Mouse (Mus musculus): ENCODE results near the gene Zfp704. TPM values are rescaled to one million over a fixed set of nuclear protein-coding genes. Genes with fewer than 3 reads are reported as not detected.

Zfp704 gene
- total and polyA plus RNA-seq, 3 experiments = under 0.01 TPM; not detected in 2

GRCm38 (mm10) chr3:9520051-9520727 lies 89.7 kb downstream of the Zfp704 start:
- Histone ChIP-seq H3K27ac (ENCODE audit: control insufficient read depth, low read depth, low read length) (no peak overlapping the region), H3K9ac (ENCODE audit: control insufficient read depth, low read depth, low read length, poor library complexity, severe bottlenecking) (no peak overlapping the region), H3K27me3 (ENCODE audit: control insufficient read depth in 1 of 2, insufficient read depth in 2 of 2, low read length in 2 of 2) (no peaks in the 10 kb centered on the region), H3K4me1 (ENCODE audit: control insufficient read depth in 1 of 2, insufficient read depth in 2 of 2, low read length in 2 of 2) (no peaks in the 10 kb centered on the region), H3K9me3 (replicated peaks; ENCODE audit: insufficient read depth, low read length) (no peaks in the 10 kb centered on the region), H3K79me2 (ENCODE audit: control insufficient read depth, insufficient read depth, low read length, poor library complexity) (no peaks in the 10 kb centered on the region), H3K36me3 (ENCODE audit: control insufficient read depth in 1 of 2, insufficient read depth in 2 of 2, low read length in 2 of 2) (no peaks in the 10 kb centered on the region), H3K4me3 (ENCODE audit: control insufficient read depth in 1 of 2, insufficient read depth in 1 of 2, low read depth in 2 of 2, low read length in 2 of 2) (no peak overlapping the region)
- TF ChIP-seq SMC3 (IDR thresholded peaks at IDR 0.05; ENCODE audit: low read depth, low read length) = no peak
- no peak for TF ChIP-seq JUND (IDR thresholded peaks at IDR 0.05; ENCODE audit: low read depth, low read length)
- no peak for TF ChIP-seq ZC3H11A (IDR thresholded peaks at IDR 0.05; ENCODE audit: low read depth, low read length)
- no peak for TF ChIP-seq USF2 (IDR thresholded peaks at IDR 0.05; ENCODE audit: borderline replicate concordance in 1 of 2, insufficient read depth in 1 of 2, low read depth in 1 of 2, low read length in 2 of 2)
- no peak for TF ChIP-seq ZKSCAN1 (IDR thresholded peaks at IDR 0.05; ENCODE audit: low read depth, low read length)
- no peak for TF ChIP-seq CHD1 (IDR thresholded peaks at IDR 0.05; ENCODE audit: low read depth, low read length)
- no peak for TF ChIP-seq CTCF (IDR thresholded peaks at IDR 0.05 in 2 of 3, conservative IDR thresholded peaks at IDR 0.05 in 1 of 3; ENCODE audit: control insufficient read depth in 1 of 3, insufficient read depth in 1 of 3, low read depth in 2 of 3, low read length in 3 of 3, poor library complexity in 1 of 3, severe bottlenecking in 1 of 3)
- TF ChIP-seq MAZ (IDR thresholded peaks at IDR 0.05; ENCODE audit: low read depth, low read length) = no peak
- TF ChIP-seq GABPA (IDR thresholded peaks at IDR 0.05; ENCODE audit: low read depth, low read length) = no peak
- TF ChIP-seq GATA1 (IDR thresholded peaks at IDR 0.05; ENCODE audit: low read depth, low read length) = no peak
- TF ChIP-seq POLR2AphosphoS2 (IDR thresholded peaks at IDR 0.05; ENCODE audit: low read length) = no peak
- no peak for TF ChIP-seq E2F4 (IDR thresholded peaks at IDR 0.05; ENCODE audit: borderline replicate concordance, low read depth, low read length)
- TF ChIP-seq MXI1 (IDR thresholded peaks at IDR 0.05; ENCODE audit: low read depth, low read length) = no peak
- TF ChIP-seq RAD21 (IDR thresholded peaks at IDR 0.05; ENCODE audit: low read depth, low read length) = no peak
- no peak for TF ChIP-seq ZNF384 (IDR thresholded peaks at IDR 0.05; ENCODE audit: low read depth, low read length)
- no peak for TF ChIP-seq HCFC1 (IDR thresholded peaks at IDR 0.05; ENCODE audit: low read depth, low read length)
- no peak for DNase-seq (ENCODE audit: low read depth, low spot score)

DNA sequence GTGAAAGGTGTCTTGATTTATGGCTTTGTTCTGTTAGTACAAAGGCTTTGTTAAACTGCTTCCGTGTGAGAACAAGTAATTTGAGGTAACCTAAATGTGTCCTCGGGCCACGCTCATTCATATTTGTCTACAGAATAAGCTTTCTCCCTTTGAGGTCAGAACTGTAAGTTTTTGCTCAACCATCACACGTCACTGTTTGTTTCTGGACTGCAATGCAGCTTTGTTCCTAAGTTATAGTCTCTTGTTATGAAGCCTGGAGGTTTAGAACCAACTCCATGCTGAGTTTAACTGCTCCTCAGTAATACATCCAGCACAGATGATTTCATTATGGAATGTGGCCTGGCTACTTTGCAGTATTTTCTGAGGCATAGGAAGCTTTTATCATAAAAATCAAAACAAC lies 90.4 kb downstream of the Zfp704 start:
- no peaks in the 10 kb centered on the region for H3K9me3 ChIP-seq (replicated peaks; ENCODE audit: insufficient read depth, low read length)
- no peak overlapping the region for H3K9ac ChIP-seq (ENCODE audit: control insufficient read depth, low read depth, low read length, poor library complexity, severe bottlenecking)
- no peaks in the 10 kb centered on the region for H3K4me1 ChIP-seq (ENCODE audit: control insufficient read depth in 1 of 2, insufficient read depth in 2 of 2, low read length in 2 of 2)
- no peaks in the 10 kb centered on the region for H3K79me2 ChIP-seq (ENCODE audit: control insufficient read depth, insufficient read depth, low read length, poor library complexity)
- H3K4me3 ChIP-seq (ENCODE audit: control insufficient read depth in 1 of 2, insufficient read depth in 1 of 2, low read depth in 2 of 2, low read length in 2 of 2) = no peak overlapping the region
- no peaks in the 10 kb centered on the region for H3K36me3 ChIP-seq (ENCODE audit: control insufficient read depth in 1 of 2, insufficient read depth in 2 of 2, low read length in 2 of 2)
- TF ChIP-seq EP300 (IDR thresholded peaks at IDR 0.05; ENCODE audit: low read depth in 1 of 2, low read length in 2 of 2) (no peak), NELFE (IDR thresholded peaks at IDR 0.05; ENCODE audit: low read depth, low read length) (no peak), SIN3A (IDR thresholded peaks at IDR 0.05; ENCODE audit: low read length) (no peak), CHD1 (IDR thresholded peaks at IDR 0.05; ENCODE audit: low read depth, low read length) (no peak), CTCF (IDR thresholded peaks at IDR 0.05 in 2 of 3, conservative IDR thresholded peaks at IDR 0.05 in 1 of 3; ENCODE audit: control insufficient read depth in 1 of 3, insufficient read depth in 1 of 3, low read depth in 2 of 3, low read length in 3 of 3, poor library complexity in 1 of 3, severe bottlenecking in 1 of 3) (no peak), MAX (IDR thresholded peaks at IDR 0.05; ENCODE audit: low read length) (no peak), KAT2A (conservative IDR thresholded peaks at IDR 0.05; ENCODE audit: low read depth, low read length) (no peak), RAD21 (IDR thresholded peaks at IDR 0.05; ENCODE audit: low read depth, low read length) (no peak), ZMIZ1 (IDR thresholded peaks at IDR 0.05; ENCODE audit: low read depth, low read length) (no peak), MAFK (IDR thresholded peaks at IDR 0.05; ENCODE audit: borderline replicate concordance, low read depth, low read length) (no peak), MYB (IDR thresholded peaks at IDR 0.05; ENCODE audit: low read depth, low read length) (no peak), MXI1 (IDR thresholded peaks at IDR 0.05; ENCODE audit: low read depth, low read length) (no peak), POLR2AphosphoS5 (IDR thresholded peaks at IDR 0.05; ENCODE audit: borderline replicate concordance, low read depth, low read length) (no peak), MAZ (IDR thresholded peaks at IDR 0.05; ENCODE audit: low read depth, low read length) (no peak), POLR2AphosphoS2 (IDR thresholded peaks at IDR 0.05; ENCODE audit: low read length) (no peak), JUND (IDR thresholded peaks at IDR 0.05; ENCODE audit: low read depth, low read length) (no peak), RCOR1 (IDR thresholded peaks at IDR 0.05; ENCODE audit: low read depth, low read length) (no peak), TCF12 (IDR thresholded peaks at IDR 0.05; ENCODE audit: low read depth, low read length) (no peak), ELF1 (IDR thresholded peaks at IDR 0.05; ENCODE audit: low read depth, low read length) (no peak)
- H3K27ac ChIP-seq (ENCODE audit: control insufficient read depth, low read depth, low read length) = no peak overlapping the region
- no peaks in the 10 kb centered on the region for H3K27me3 ChIP-seq (ENCODE audit: control insufficient read depth in 1 of 2, insufficient read depth in 2 of 2, low read length in 2 of 2)
- no peak for DNase-seq (ENCODE audit: low read depth, low spot score)

All from MEL (cell line).